Mouse (Mus musculus): Measurements from ENCODE around the gene Vamp5. TPM values are rescaled to one million over a fixed set of nuclear protein-coding genes. Genes with fewer than 3 reads are reported as not detected.

Vamp5 gene
- polyA plus RNA-seq, 1 experiment from 2014 or later, result 15.9 TPM

- Histone ChIP-seq H3K27me3 (replicated peaks; ENCODE audit: low read depth, poor library complexity, severe bottlenecking) (no peaks in the 10 kb centered on the region), H3K27ac (replicated peaks) (peak overlapping the region; percentile 35; the same call in 1 of the 2 replicates), H3K4me1 (peaks cover 10% of the 10 kb centered on the region), H3K9me3 (no peaks in the 10 kb centered on the region), H3K36me3 (replicated peaks) (no peaks in the 10 kb centered on the region), H3K4me3 (no peak overlapping the region)
- no peak for DNase-seq (ENCODE audit: low spot score)
- whole genome bisulfite sequencing, result 48% methylated on average over 5 of the region's 5 CpGs
These were observed 9.1 kb downstream of the Vamp5 start for GRCm38 (mm10) chr6:72371147-72371546.

- Histone ChIP-seq H3K27me3 (replicated peaks; ENCODE audit: low read depth, poor library complexity, severe bottlenecking) (no peaks in the 10 kb centered on the region), H3K27ac (replicated peaks) (no peak overlapping the region), H3K4me1 (peaks cover 10% of the 10 kb centered on the region), H3K36me3 (replicated peaks) (no peaks in the 10 kb centered on the region), H3K9me3 (no peaks in the 10 kb centered on the region), H3K4me3 (no peak overlapping the region)
- no peak for DNase-seq (ENCODE audit: low spot score)
- 81% methylated on average over 12 of the region's 12 CpGs for WGBS
These were observed 10.2 kb downstream of the Vamp5 start for GRCm38 (mm10) chr6:72370091-72370490.

- Histone ChIP-seq H3K4me3 (no peak overlapping the region), H3K9me3 (no peaks in the 10 kb centered on the region), H3K27me3 (replicated peaks; ENCODE audit: low read depth, poor library complexity, severe bottlenecking) (no peaks in the 10 kb centered on the region), H3K4me1 (peaks cover 10% of the 10 kb centered on the region), H3K27ac (replicated peaks) (no peak overlapping the region), H3K36me3 (replicated peaks) (no peaks in the 10 kb centered on the region)
- WGBS, result 83% methylated on average over 4 of the region's 4 CpGs
- DNase-seq (ENCODE audit: low spot score), result no peak
These were observed 10.7 kb downstream of the Vamp5 start for GRCm38 (mm10) chr6:72369557-72369956.

GRCm38 (mm10) chr6:72367460-72367974 lies 12.8 kb downstream of the Vamp5 start:
- Histone ChIP-seq H3K36me3 (replicated peaks) (no peaks in the 10 kb centered on the region), H3K4me3 (no peak overlapping the region), H3K27ac (replicated peaks) (no peak overlapping the region), H3K27me3 (replicated peaks; ENCODE audit: low read depth, poor library complexity, severe bottlenecking) (no peaks in the 10 kb centered on the region), H3K9me3 (no peaks in the 10 kb centered on the region), H3K4me1 (peaks cover 17% of the 10 kb centered on the region)
- WGBS, result 74% methylated on average over 4 of the region's 4 CpGs
- no peak for DNase-seq (ENCODE audit: low spot score)

GRCm38 (mm10) chr6:72366844-72367443 lies 13.3 kb downstream of the Vamp5 start, which contains the start of gene Rnf181:
Gene Rnf181, minus strand, starts transcription at chr6:72366956.
- Histone ChIP-seq H3K4me1 (peaks cover 17% of the 10 kb centered on the region), H3K27ac (replicated peaks) (no peak within 1 kb of the TSS), H3K36me3 (replicated peaks) (no peaks in the 10 kb centered on the region), H3K4me3 (no peak within 1 kb of the TSS), H3K27me3 (replicated peaks; ENCODE audit: low read depth, poor library complexity, severe bottlenecking) (no peaks in the 10 kb centered on the region), H3K9me3 (no peaks in the 10 kb centered on the region)
- DNase-seq (ENCODE audit: low spot score), result no peak
- 74% methylated on average over 4 of the region's 4 CpGs for WGBS

- Histone ChIP-seq H3K4me1 (peaks cover 17% of the 10 kb centered on the region), H3K27me3 (replicated peaks; ENCODE audit: low read depth, poor library complexity, severe bottlenecking) (no peaks in the 10 kb centered on the region), H3K4me3 (no peak overlapping the region), H3K9me3 (no peaks in the 10 kb centered on the region), H3K27ac (replicated peaks) (no peak overlapping the region), H3K36me3 (replicated peaks) (no peaks in the 10 kb centered on the region)
- no peak for DNase-seq (ENCODE audit: low spot score)
- 70% methylated on average over 3 of the region's 3 CpGs for WGBS
These were observed 14.0 kb downstream of the Vamp5 start for GRCm38 (mm10) chr6:72366304-72366703.

GRCm38 (mm10) chr6:72364985-72365384 lies 15.3 kb downstream of the Vamp5 start:
- no peak for DNase-seq (ENCODE audit: low spot score)
- H3K9me3 ChIP-seq, result no peaks in the 10 kb centered on the region
- no peak overlapping the region for H3K4me3 ChIP-seq
- peaks cover 23% of the 10 kb centered on the region for H3K4me1 ChIP-seq
- H3K27ac ChIP-seq (replicated peaks), result no peak overlapping the region
- peaks cover 8% of the 10 kb centered on the region for H3K36me3 ChIP-seq (replicated peaks)
- no peaks in the 10 kb centered on the region for H3K27me3 ChIP-seq (replicated peaks; ENCODE audit: low read depth, poor library complexity, severe bottlenecking)
- WGBS, result 66% methylated on average over 6 of the region's 6 CpGs

- H3K36me3 ChIP-seq (replicated peaks), result peaks cover 18% of the 10 kb centered on the region
- peaks cover 23% of the 10 kb centered on the region for H3K4me1 ChIP-seq
- no peak overlapping the region for H3K27ac ChIP-seq (replicated peaks)
- H3K27me3 ChIP-seq (replicated peaks; ENCODE audit: low read depth, poor library complexity, severe bottlenecking), result no peaks in the 10 kb centered on the region
- no peak for DNase-seq (ENCODE audit: low spot score)
- WGBS, result 44% methylated on average over 7 of the region's 7 CpGs
- H3K9me3 ChIP-seq, result no peaks in the 10 kb centered on the region
- H3K4me3 ChIP-seq, result no peak overlapping the region
These were observed 16.3 kb downstream of the Vamp5 start for GRCm38 (mm10) chr6:72364009-72364408.

- WGBS, result under 1% methylated on average over 42 of the region's 42 CpGs
- Histone ChIP-seq H3K4me1 (peaks cover 23% of the 10 kb centered on the region), H3K27ac (replicated peaks) (peak overlapping the region; percentile 85), H3K36me3 (replicated peaks) (peaks cover 34% of the 10 kb centered on the region), H3K27me3 (replicated peaks; ENCODE audit: low read depth, poor library complexity, severe bottlenecking) (no peaks in the 10 kb centered on the region), H3K9me3 (no peaks in the 10 kb centered on the region), H3K4me3 (peak overlapping the region; percentile 80)
- DNase-seq (ENCODE audit: low spot score), result peak; percentile 94
These were observed 17.9 kb downstream of the Vamp5 start for GRCm38 (mm10) chr6:72362132-72363028.

GRCm38 (mm10) chr6:72361121-72361551 lies 19.1 kb downstream of the Vamp5 start:
- no peak overlapping the region for H3K27ac ChIP-seq (replicated peaks)

GRCm38 (mm10) chr6:72360599-72360935 lies 19.7 kb downstream of the Vamp5 start:
- DNase-seq (ENCODE audit: low spot score), result no peak
- H3K36me3 ChIP-seq (replicated peaks), result peaks cover 38% of the 10 kb centered on the region
- H3K27me3 ChIP-seq (replicated peaks; ENCODE audit: low read depth, poor library complexity, severe bottlenecking), result no peaks in the 10 kb centered on the region
- H3K9me3 ChIP-seq, result no peaks in the 10 kb centered on the region
- H3K4me1 ChIP-seq, result peaks cover 34% of the 10 kb centered on the region
- 81% methylated on average over 7 of the region's 7 CpGs for WGBS
- H3K27ac ChIP-seq (replicated peaks), result no peak overlapping the region
- peak overlapping the region; percentile 80; the same call in 1 of the 2 replicates for H3K4me3 ChIP-seq

More at GRCm38 (mm10) chr6:72361121-72361551, 19.1 kb downstream of the Vamp5 start:
- no peaks in the 10 kb centered on the region for H3K9me3 ChIP-seq
- H3K4me1 ChIP-seq, result peaks cover 29% of the 10 kb centered on the region
- no peaks in the 10 kb centered on the region for H3K27me3 ChIP-seq (replicated peaks; ENCODE audit: low read depth, poor library complexity, severe bottlenecking)
- DNase-seq (ENCODE audit: low spot score), result no peak
- WGBS, result 68% methylated on average over 5 of the region's 5 CpGs
- H3K4me3 ChIP-seq, result peak overlapping the region; percentile 80
- peaks cover 38% of the 10 kb centered on the region for H3K36me3 ChIP-seq (replicated peaks)

- Histone ChIP-seq H3K36me3 (replicated peaks) (peaks cover 38% of the 10 kb centered on the region), H3K27me3 (replicated peaks; ENCODE audit: low read depth, poor library complexity, severe bottlenecking) (no peaks in the 10 kb centered on the region), H3K27ac (replicated peaks) (no peak overlapping the region), H3K4me3 (peak overlapping the region; percentile 80; the same call in 1 of the 2 replicates), H3K9me3 (no peaks in the 10 kb centered on the region), H3K4me1 (peaks cover 40% of the 10 kb centered on the region)
- whole genome bisulfite sequencing, result 83% methylated on average over 11 of the region's 11 CpGs
- no peak for DNase-seq (ENCODE audit: low spot score)
These were observed 20.2 kb downstream of the Vamp5 start for GRCm38 (mm10) chr6:72359891-72360598.
